Mouse (Mus musculus) MN1 (cell line): ENCODE measurements around the gene Gm5767.

Source experiments
- DNase-seq: peaks from one replicate; pipeline ENCODE4 v3.0.0-alpha.2; 2016; ENCODE audit warnings: low spot score

Gene Gm5767

GRCm38 (mm10) chr16:8670041-8671035, 10.2 kb upstream of the Gm5767 start:
- peak; percentile 51 for DNase-seq

- peak; percentile 93 for DNase-seq
Measured at GRCm38 (mm10) chr16:8671551-8672349, 8.8 kb upstream of the Gm5767 start, which contains the start of gene Carhsp1. TSS of gene Carhsp1 (minus strand) at chr16:8672155.

GRCm38 (mm10) chr16:8672350-8672687, 8.3 kb upstream of the Gm5767 start:
- DNase-seq, result no peak

- DNase-seq, result no peak
Measured at GRCm38 (mm10) chr16:8672811-8673210, 7.8 kb upstream of the Gm5767 start.

GRCm38 (mm10) chr16:8673343-8673742, 7.2 kb upstream of the Gm5767 start:
- no peak for DNase-seq

- peak; percentile 61 for DNase-seq
Measured at GRCm38 (mm10) chr16:8674165-8674564, 6.4 kb upstream of the Gm5767 start.

GRCm38 (mm10) chr16:8675559-8675958, 5.0 kb upstream of the Gm5767 start:
- DNase-seq, result no peak

- DNase-seq, result no peak
Measured at GRCm38 (mm10) chr16:8676228-8676627, 4.3 kb upstream of the Gm5767 start.

- DNase-seq, result peak; percentile 63
Measured at GRCm38 (mm10) chr16:8676800-8677199, 3.8 kb upstream of the Gm5767 start.

- no peak for DNase-seq
Measured at GRCm38 (mm10) chr16:8678035-8678434, 2.5 kb upstream of the Gm5767 start.

- DNase-seq, result no peak
Measured at GRCm38 (mm10) chr16:8678676-8679075, 1.9 kb upstream of the Gm5767 start.

GRCm38 (mm10) chr16:8679780-8680179, 790 bp upstream of the Gm5767 start:
- no peak for DNase-seq

- peak; percentile 60 for DNase-seq
Measured at GRCm38 (mm10) chr16:8685087-8685486, 4.5 kb downstream of the Gm5767 start.

- peak; percentile 68 for DNase-seq
Measured at GRCm38 (mm10) chr16:8686121-8686870, 5.7 kb downstream of the Gm5767 start.

GRCm38 (mm10) chr16:8686871-8687535, 6.4 kb downstream of the Gm5767 start:
- no peak for DNase-seq

- no peak for DNase-seq
Measured at GRCm38 (mm10) chr16:8687559-8688112, 7.1 kb downstream of the Gm5767 start.

GRCm38 (mm10) chr16:8689979-8690656, 9.5 kb downstream of the Gm5767 start:
- DNase-seq, result peak; percentile 55

GRCm38 (mm10) chr16:8691206-8691605, 10.6 kb downstream of the Gm5767 start:
- no peak for DNase-seq

- DNase-seq, result no peak
Measured at GRCm38 (mm10) chr16:8699556-8699955, 19.0 kb downstream of the Gm5767 start.

- peak; percentile 71 for DNase-seq
Measured at GRCm38 (mm10) chr16:8700586-8700985, 20.0 kb downstream of the Gm5767 start.

GRCm38 (mm10) chr16:8711998-8712397, 31.4 kb downstream of the Gm5767 start:
- no peak for DNase-seq
